Mouse (Mus musculus) liver, embryonic 14.5 days (tissue): ENCODE measurements around the gene Kmt5b. TPM values are rescaled to one million over a fixed set of nuclear protein-coding genes. Genes with fewer than 3 reads are reported as not detected.
A peak's percentile ranks its signal among the peaks of the same experiment; 100 is the strongest.

Experiments
- ATAC-seq: fragments of 200-750 bp; cut with Nextera tagmentation; 2 replicates; pipeline ENCODE4 v1.8.0; 2017; ENCODE audit warnings: moderate number of reproducible peaks, mild to moderate bottlenecking, moderate library complexity; ENCODE audit not compliant: insufficient read depth
- DNase-seq, 3 experiments: peaks; one replicate each; pipeline ENCODE4 v3.0.0-alpha.2; 2012 to 2013; ENCODE audit warnings: low read depth in 3 of 3, low spot score in 3 of 3
- H3K27ac ChIP-seq: fragments of 300-500 bp; sonication (generic); 2 replicates; pipeline ENCODE4 v1.5.1; 2014; ENCODE audit warnings: moderate library complexity, mild to moderate bottlenecking, control low read depth, inconsistent platforms
- H3K27me3 ChIP-seq: fragments of 300-500 bp; sonication (generic); 2 replicates; pipeline ENCODE4 v1.6.1; 2014; ENCODE audit warnings: mild to moderate bottlenecking, low read length, moderate library complexity; ENCODE audit not compliant: control insufficient read depth, insufficient read depth
- H3K36me3 ChIP-seq: fragments of 300-500 bp; sonication (generic); replicated peaks from 2 replicates; pipeline ENCODE4 v1.6.1; 2014; ENCODE audit warnings: low read depth; ENCODE audit not compliant: control insufficient read depth, insufficient read depth
- H3K4me1 ChIP-seq, 2 experiments: fragments of 200-500 bp in 1 of 2; fragments of 300-500 bp in 1 of 2; sonication (generic) in 1 of 2; replicated peaks; 2 replicates each; pipeline ENCODE4 v1.6.1; 2012 to 2014; ENCODE audit warnings: antibody characterized with exemption in 1 of 2, inconsistent platforms in 1 of 2, low read length in 1 of 2; ENCODE audit not compliant: control insufficient read depth in 2 of 2, insufficient read depth in 2 of 2
- H3K4me2 ChIP-seq: fragments of 300-500 bp; sonication (generic); 2 replicates; pipeline ENCODE4 v1.6.1; 2014; ENCODE audit warnings: low read depth, mild to moderate bottlenecking, control low read depth, moderate library complexity
- H3K4me3 ChIP-seq, 2 experiments: fragments of 200-500 bp in 1 of 2; fragments of 300-500 bp in 1 of 2; sonication (generic) in 1 of 2; 2 replicates each; pipeline ENCODE4 v1.5.1; 2012 to 2014; ENCODE audit warnings: low read depth in 2 of 2, low read length in 2 of 2, mild to moderate bottlenecking in 2 of 2, control low read depth in 1 of 2, inconsistent platforms in 1 of 2, moderate library complexity in 1 of 2; ENCODE audit not compliant: insufficient read depth in 1 of 2
- H3K9ac ChIP-seq: fragments of 300-500 bp; sonication (generic); replicated peaks from 2 replicates; pipeline ENCODE4 v1.6.1; 2014; ENCODE audit warnings: mild to moderate bottlenecking, control low read depth, moderate library complexity
- H3K9me3 ChIP-seq: fragments of 300-500 bp; sonication (generic); 2 replicates; pipeline ENCODE4 v1.6.1; 2016; ENCODE audit warnings: low read length, mixed read lengths; ENCODE audit not compliant: control insufficient read depth
- CTCF ChIP-seq: IDR thresholded peaks from 2 replicates; pipeline ENCODE4 v1.5.1; 2016; ENCODE audit warnings: antibody characterized with exemption, low read depth, control low read depth
- EP300 ChIP-seq: IDR thresholded peaks from 2 replicates; pipeline ENCODE4 v1.6.1; 2016; ENCODE audit warnings: antibody characterized with exemption, low read depth
- WGBS: fragments of 180-500 bp; shearing (Covaris S2); extraction: QIAGEN DNeasy Blood & Tissue Kit; methylation state at CpG from one replicate; pipeline ENCODE4 v1.1.7; 2014; ENCODE audit not compliant: insufficient replicate concordance; 5-methylcytosine and 5-hydroxymethylcytosine counted together
- polyA plus RNA-seq, 2 experiments: library from polyadenylated mRNA; depleted of rRNA in 1 of 2; stranded (reverse) in 1 of 2; unstranded in 1 of 2; fragments of >200 nt; fragmentation: Nextera tagmentation in 1 of 2; extraction: Ambion mirVana in 1 of 2; gene quantifications; 2 replicates each; pipeline versions ENCODE4 v1.2.1 to v1.2.3; 2012 to 2014

Kmt5b gene
- polyA plus RNA-seq, 2 experiments, result 5.0 to 6.3 TPM

- no peak overlapping the region for H3K4me3 ChIP-seq
- no peaks in the 10 kb centered on the region for H3K9me3 ChIP-seq
Measured at GRCm38 (mm10) chr19:3753738-3754137, 13.5 kb upstream of the Kmt5b start.

GRCm38 (mm10) chr19:3757861-3758260 is 9.4 kb upstream of the Kmt5b start:
- H3K27ac ChIP-seq, result no peak overlapping the region
- no peaks in the 10 kb centered on the region for H3K9me3 ChIP-seq
- 27% methylated on average over 1 of the region's 1 CpGs for WGBS
- H3K4me2 ChIP-seq, result no peak overlapping the region
- no peak for TF ChIP-seq CTCF
- no peak for TF ChIP-seq EP300
- H3K4me3 ChIP-seq, result no peak overlapping the region
- H3K27me3 ChIP-seq, result no peaks in the 10 kb centered on the region
- ATAC-seq (no peak), DNase-seq (no peak)
- H3K9ac ChIP-seq, result no peak overlapping the region
- H3K4me1 ChIP-seq, result no peaks in the 10 kb centered on the region
- H3K36me3 ChIP-seq, result no peaks in the 10 kb centered on the region

More at GRCm38 (mm10) chr19:3753738-3754137, 13.5 kb upstream of the Kmt5b start:
- H3K4me2 ChIP-seq, result no peak overlapping the region
- H3K27me3 ChIP-seq, result no peaks in the 10 kb centered on the region
- WGBS, result 20% methylated on average over 8 of the region's 8 CpGs
- H3K9ac ChIP-seq, result no peak overlapping the region
- DNase-seq (no peak), ATAC-seq (no peak)
- H3K27ac ChIP-seq, result no peak overlapping the region
- no peaks in the 10 kb centered on the region for H3K4me1 ChIP-seq
- no peaks in the 10 kb centered on the region for H3K36me3 ChIP-seq
- TF ChIP-seq EP300, result no peak
- no peak for TF ChIP-seq CTCF

- Histone ChIP-seq H3K4me1 (peaks cover 0 to 8% of the 10 kb centered on the region in 2 experiments; a peak in 3 of 4 replicates), H3K9ac (no peak overlapping the region), H3K4me3 (no peak overlapping the region), H3K4me2 (no peak overlapping the region), H3K36me3 (no peaks in the 10 kb centered on the region; the same call in 1 of the 2 replicates), H3K27me3 (no peaks in the 10 kb centered on the region), H3K27ac (no peak overlapping the region), H3K9me3 (no peaks in the 10 kb centered on the region)
- 70% methylated on average over 4 of the region's 4 CpGs for WGBS
- ATAC-seq, result no peak
- TF ChIP-seq CTCF, result no peak
- no peak for DNase-seq
Measured at GRCm38 (mm10) chr19:3765221-3765820, 1.9 kb upstream of the Kmt5b start.

GRCm38 (mm10) chr19:3766378-3766777 is 843 bp upstream of the Kmt5b start:
- Histone ChIP-seq H3K4me1 (peaks cover 0 to 8% of the 10 kb centered on the region in 2 experiments; a peak in 3 of 4 replicates), H3K36me3 (no peaks in the 10 kb centered on the region; the same call in 1 of the 2 replicates), H3K27ac (no peak overlapping the region), H3K27me3 (no peaks in the 10 kb centered on the region), H3K4me2 (no peak overlapping the region), H3K9ac (no peak overlapping the region), H3K9me3 (no peaks in the 10 kb centered on the region), H3K4me3 (no peak overlapping the region)
- TF ChIP-seq EP300 (no peak), CTCF (no peak)
- 82% methylated on average over 5 of the region's 5 CpGs for WGBS
- DNase-seq, result no peak
- ATAC-seq, result no peak

- H3K27ac ChIP-seq, result peak overlapping the region; percentile 84
- peak overlapping the region; percentile 95 for H3K9ac ChIP-seq
- H3K36me3 ChIP-seq, result no peaks in the 10 kb centered on the region; the same call in 1 of the 2 replicates
- no peaks in the 10 kb centered on the region for H3K27me3 ChIP-seq
- DNase-seq, result peak; percentile 72 to 75 (median 74)
- H3K4me2 ChIP-seq, result peak overlapping the region; percentile 97
- H3K4me3 ChIP-seq, result peak overlapping the region; percentile 89 to 92
- no peaks in the 10 kb centered on the region for H3K9me3 ChIP-seq
- H3K4me1 ChIP-seq, result peaks cover 0 to 8% of the 10 kb centered on the region in 2 experiments; a peak in 3 of 4 replicates
- WGBS, result under 1% methylated on average over 103 of the region's 111 CpGs
- ATAC-seq, result peak; percentile 66
- TF ChIP-seq EP300, result no peak
- no peak for TF ChIP-seq CTCF
Measured at GRCm38 (mm10) chr19:3767781-3768696, 818 bp downstream of the Kmt5b start.
